Mouse (Mus musculus) inflammation-experienced regulatory T-cells, adult 16 weeks (primary cell): ENCODE data around the gene Shank2. TPM values are rescaled to one million over a fixed set of nuclear protein-coding genes. Genes with fewer than 3 reads are reported as not detected.

ENCODE experiments used
- polyA plus RNA-seq: library from polyadenylated mRNA; unstranded; fragments of 100-300 nt; shearing (Covaris generic); gene quantifications from one replicate; pipeline ENCODE4 v1.2.1, GENCODE M21; 2017

Shank2 gene
- polyA plus RNA-seq: not detected

DNA sequence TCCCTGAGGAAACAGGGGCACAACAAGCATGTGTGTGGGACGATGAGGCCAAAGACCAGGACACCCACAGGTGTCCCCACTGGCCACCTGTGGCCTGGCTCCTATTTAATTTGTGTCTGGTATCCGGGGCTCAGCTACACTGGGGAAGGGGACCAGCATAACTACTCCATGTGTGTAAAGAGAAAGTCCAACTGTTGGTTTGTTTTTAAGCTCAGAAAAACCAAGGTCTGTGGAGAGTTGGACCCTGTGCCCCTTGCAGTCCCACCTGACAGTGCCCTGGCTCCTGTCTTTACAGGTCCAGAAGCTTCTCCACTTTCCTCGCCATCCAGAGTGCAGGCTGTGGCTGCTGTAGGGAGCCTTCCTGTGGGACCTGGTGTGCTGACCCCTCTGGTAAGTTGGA lies at the start of gene Shank2:
Gene Shank2, plus strand, starts transcription at position 301 of the 400 bp plus-strand sequence.

DNA sequence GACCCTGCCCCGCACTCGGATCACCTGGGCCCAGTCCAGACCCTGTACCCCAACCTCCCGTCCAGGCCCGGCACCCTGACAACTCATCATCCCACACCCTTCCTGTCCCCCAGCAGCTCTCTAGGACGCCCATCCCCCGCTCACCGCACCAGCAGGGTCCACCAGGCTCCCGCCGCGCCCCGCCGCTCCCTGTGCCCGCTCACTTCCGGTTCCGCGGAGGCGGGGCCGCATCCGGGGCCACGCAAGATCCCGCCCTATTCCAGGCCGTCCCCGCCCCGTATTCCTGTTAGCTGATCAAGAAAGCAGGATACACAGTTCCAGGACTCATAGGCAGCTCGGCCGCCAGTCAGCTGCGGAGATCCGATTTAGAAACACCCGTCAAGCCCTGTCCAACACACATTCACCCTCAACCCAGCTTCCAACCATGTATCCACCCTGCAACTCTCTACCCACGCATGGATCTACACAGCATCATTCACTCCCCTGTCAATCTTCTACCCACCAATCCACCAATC lies 468.9 kb downstream of the Shank2 start, which contains the start of gene Cttn:
Gene Cttn, minus strand, starts transcription at position 465 of the 515 bp plus-strand sequence.

Other genes starting within 250 kb of the Shank2 start
- 38.9 TPM for gene Osbpl5, start 244.9 kb upstream of the Shank2 start, polyA plus RNA-seq
- gene Mrgprg, start 234.9 kb upstream of the Shank2 start, polyA plus RNA-seq: not detected
- gene Mrgpre, start 217.4 kb upstream of the Shank2 start, polyA plus RNA-seq: 14.6 TPM
- gene Nadsyn1, start 179.1 kb upstream of the Shank2 start, polyA plus RNA-seq: 26.8 TPM
- 19.9 TPM for gene Dhcr7, start 178.8 kb upstream of the Shank2 start, polyA plus RNA-seq
- gene Gm498, start 135.1 kb upstream of the Shank2 start, polyA plus RNA-seq: not detected